Comparison of ENCODE assay signal across 23 mouse cellular contexts in the genomic region with DNA sequence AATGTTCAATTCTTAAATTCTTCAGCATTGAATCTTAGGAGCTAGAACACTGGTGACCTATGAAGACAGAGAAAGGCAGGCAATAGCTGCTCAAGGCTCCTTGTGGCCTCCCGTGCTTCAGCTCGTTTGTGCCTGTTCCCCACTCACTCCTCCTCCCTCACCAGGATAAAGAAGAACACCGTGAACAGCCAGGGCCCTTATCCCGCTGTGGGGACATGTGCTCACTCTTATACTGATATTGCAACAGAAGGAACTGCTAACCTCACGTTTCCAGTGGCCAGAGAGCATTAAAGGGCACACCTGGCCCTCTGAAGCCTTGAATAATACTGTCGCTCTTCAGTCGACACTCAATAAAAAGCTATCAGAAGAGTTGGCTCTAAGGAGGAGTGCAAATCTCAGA. TPM values are rescaled to one million over a fixed set of nuclear protein-coding genes. Genes with fewer than 3 reads are reported as not detected.
DNase-seq lines count a peak whose midpoint lies in the region; ATAC-seq and TF ChIP-seq lines count a peak whose summit lies in the region.
"Had no signal": no experiment of that assay in that cellular context is flagged by ENCODE, and none has a peak within 500 bp of the region (broad histone marks: within the 10 kb centered on the region; RNA-seq: fewer than 3 reads in every experiment).

No protein-coding gene starts in this region.

- H3K36me3 ChIP-seq in lung, postnatal 0 days (ENCODE audit: insufficient read depth, low read length), result no peaks in the 10 kb centered on the region
- no peaks in the 10 kb centered on the region for H3K36me3 ChIP-seq in forebrain, embryonic 14.5 days (ENCODE audit: control insufficient read depth, insufficient read depth, low read length)
- H3K36me3 ChIP-seq: embryonic facial prominence, embryonic 13.5 days; embryonic facial prominence, embryonic 15.5 days; forebrain, embryonic 10.5 days; forebrain, embryonic 12.5 days; forebrain, embryonic 15.5 days had no signal

- no peak overlapping the region for H3K4me2 ChIP-seq in lung, postnatal 0 days (replicated peaks; ENCODE audit: low read depth, low read length)
- no peak overlapping the region for H3K4me2 ChIP-seq in forebrain, embryonic 14.5 days (ENCODE audit: low read length)
- H3K4me2 ChIP-seq: embryonic facial prominence, embryonic 13.5 days; embryonic facial prominence, embryonic 15.5 days; forebrain, embryonic 12.5 days; forebrain, embryonic 15.5 days had no signal

- no peaks in the 10 kb centered on the region for H3K9me3 ChIP-seq in lung, postnatal 0 days (ENCODE audit: low read length)
- H3K9me3 ChIP-seq in forebrain, embryonic 14.5 days (replicated peaks; ENCODE audit: control insufficient read depth, low read length), result no peaks in the 10 kb centered on the region
- H3K9me3 ChIP-seq: embryonic facial prominence, embryonic 13.5 days; embryonic facial prominence, embryonic 15.5 days; forebrain, embryonic 10.5 days; forebrain, embryonic 12.5 days; forebrain, embryonic 15.5 days had no signal

- no peaks in the 10 kb centered on the region for H3K4me1 ChIP-seq in lung, postnatal 0 days (ENCODE audit: insufficient read depth, low read depth, low read length)
- no peaks in the 10 kb centered on the region for H3K4me1 ChIP-seq in forebrain, embryonic 14.5 days (ENCODE audit: control insufficient read depth, insufficient read depth, low read length)
- H3K4me1 ChIP-seq: embryonic facial prominence, embryonic 13.5 days; embryonic facial prominence, embryonic 15.5 days; forebrain, embryonic 10.5 days; forebrain, embryonic 12.5 days; forebrain, embryonic 15.5 days had no signal

- H3K27ac ChIP-seq in lung, postnatal 0 days (ENCODE audit: low read length), result no peak overlapping the region
- H3K27ac ChIP-seq in forebrain, embryonic 14.5 days (ENCODE audit: low read depth, low read length), result no peak overlapping the region
- H3K27ac ChIP-seq: embryonic facial prominence, embryonic 13.5 days; embryonic facial prominence, embryonic 15.5 days; forebrain, embryonic 10.5 days; forebrain, embryonic 12.5 days; forebrain, embryonic 15.5 days had no signal

- DNase-seq in lung, postnatal 0 days (ENCODE audit: low spot score), result peak; percentile 79
- no peak for DNase-seq in lung, postnatal 14 days
- DNase-seq in lung, postnatal 10 days, result peak; percentile 5
- peak; percentile 37 for DNase-seq in lung, postnatal 36 days
- no peak for DNase-seq in cerebellum, postnatal 10 days
- no peak for DNase-seq in layer of hippocampus, adult 9-11 months
- DNase-seq in forebrain, embryonic 14.5 days (ENCODE audit: low spot score), result no peak
- DNase-seq: adrenal gland, adult 2 months; adrenal gland, postnatal 14 days; adrenal gland, postnatal 36 days; cerebellum, adult 11-12 months; cerebellum, adult 2 months; cerebellum, adult 9-10 months; cerebellum, postnatal 14 days; cerebellum, postnatal 36 days; embryo, embryonic 11 days; forebrain, postnatal 0 days had no signal

- 27% methylated on average over 7 of the region's 7 CpGs for WGBS in lung, postnatal 0 days
- 49% methylated on average over 7 of the region's 7 CpGs for WGBS in forebrain, embryonic 14.5 days

- no peak overlapping the region for H3K9ac ChIP-seq in lung, postnatal 0 days (replicated peaks; ENCODE audit: low read depth)
- no peak overlapping the region for H3K9ac ChIP-seq in forebrain, embryonic 14.5 days (ENCODE audit: low read length)
- H3K9ac ChIP-seq: embryonic facial prominence, embryonic 13.5 days; embryonic facial prominence, embryonic 15.5 days; forebrain, embryonic 12.5 days; forebrain, embryonic 15.5 days; forebrain, postnatal 0 days had no signal

- H3K4me3 ChIP-seq in lung, postnatal 0 days (ENCODE audit: low read depth, low read length), result no peak overlapping the region
- no peak overlapping the region for H3K4me3 ChIP-seq in forebrain, embryonic 14.5 days (ENCODE audit: low read depth, low read length)
- H3K4me3 ChIP-seq: embryonic facial prominence, embryonic 13.5 days; embryonic facial prominence, embryonic 15.5 days; erythroblast, embryonic 14.5 days; forebrain, embryonic 10.5 days; forebrain, embryonic 12.5 days; forebrain, embryonic 15.5 days had no signal

- peak; percentile 89 for ATAC-seq in lung, postnatal 0 days
- ATAC-seq in forebrain, embryonic 14.5 days, result no peak
- ATAC-seq: forebrain, embryonic 15.5 days; forebrain, postnatal 0 days had no signal

- 0 out of 2 replicates have a peak, but pooled peaks have one; percentile 32 for TF ChIP-seq EP300 in lung, postnatal 0 days (IDR thresholded peaks at IDR 0.05)

- TF ChIP-seq CTCF in lung, postnatal 0 days (IDR thresholded peaks at IDR 0.05), result no peak

- no peaks in the 10 kb centered on the region for H3K27me3 ChIP-seq in lung, postnatal 0 days (replicated peaks; ENCODE audit: insufficient read depth, low read length)
- no peaks in the 10 kb centered on the region for H3K27me3 ChIP-seq in forebrain, embryonic 14.5 days (replicated peaks; ENCODE audit: control insufficient read depth, insufficient read depth, low read length)
- H3K27me3 ChIP-seq: embryonic facial prominence, embryonic 13.5 days; embryonic facial prominence, embryonic 15.5 days; forebrain, embryonic 12.5 days; forebrain, embryonic 15.5 days had no signal

RNA-seq across cellular contexts. Expression of gene Cpsf2, which starts 53.4 kb away (rescaled TPM):
- polyA plus RNA-seq in lung, postnatal 0 days (2015; fragmentation: Nextera tagmentation; extraction: Ambion mirVana), result 13.1 and 13.6 TPM in 2 replicates
- 37.3 and 38.1 TPM in 2 replicates for polyA plus RNA-seq in forebrain, embryonic 14.5 days (2014; fragmentation: Nextera tagmentation; extraction: Ambion mirVana)

Comparison
In these comparisons a context has a peak if more than half of its experiments do, and no peak if none do; other contexts are left out.
1. DNase-seq: peak in lung, postnatal 0 days (single experiment), lung, postnatal 10 days (single experiment) and lung, postnatal 36 days (single experiment); none in lung, postnatal 14 days (single experiment), cerebellum, postnatal 10 days (0 of 2), layer of hippocampus, adult 9-11 months (single experiment) and forebrain, embryonic 14.5 days (single experiment).